Mouse (Mus musculus) ES-Bruce4 (cell line): Measurements from ENCODE around the gene Nosip.

Experiments
- CTCF ChIP-seq: IDR thresholded peaks from one replicate; pipeline ENCODE4 v1.8.1; 2011; ENCODE audit warnings: low read depth, low read length
- EP300 ChIP-seq: IDR thresholded peaks from 2 replicates; pipeline ENCODE4 v1.6.1; 2011; ENCODE audit warnings: low read depth, low read length; ENCODE audit not compliant: insufficient read depth

GRCm38 (mm10) chr7:45097479-45097878, 35.2 kb downstream of the Nosip start:
- TF ChIP-seq CTCF, result no peak
- TF ChIP-seq EP300, result no peak
